Mouse (Mus musculus) retina, adult 2 months (tissue): ENCODE results near the gene Klhl3.
"Not testable (repeated sequence)": the region's sequence is repeated elsewhere in the genome, so short reads cannot be mapped to it uniquely, and the experiment has no call there.

Experiments
- DNase-seq: peaks from one replicate; pipeline ENCODE4 v3.0.0-alpha.2; 2012; ENCODE audit warnings: low read depth, low spot score

Klhl3 gene

GRCm38 (mm10) chr13:58113061-58113900 is at the start of gene Klhl3:
TSS of gene Klhl3 (minus strand) at chr13:58113592.
- no peak for DNase-seq

GRCm38 (mm10) chr13:58160761-58161160 is 47.4 kb upstream of the Klhl3 start:
- no peak for DNase-seq

GRCm38 (mm10) chr13:58158099-58158912 is 44.9 kb upstream of the Klhl3 start:
- peak; percentile 77 for DNase-seq

GRCm38 (mm10) chr13:58157447-58158098 is 44.2 kb upstream of the Klhl3 start, which contains the start of gene Idnk:
TSS of gene Idnk (plus strand) at chr13:58157649.
- peak; percentile 80 for DNase-seq

- peak; percentile 4 for DNase-seq
Observed at GRCm38 (mm10) chr13:58157036-58157435, 43.6 kb upstream of the Klhl3 start.

- no peak for DNase-seq
Observed at GRCm38 (mm10) chr13:58156031-58156430, 42.6 kb upstream of the Klhl3 start.

GRCm38 (mm10) chr13:58150442-58150841 is 37.0 kb upstream of the Klhl3 start:
- DNase-seq, result no peak

GRCm38 (mm10) chr13:58149629-58150028 is 36.2 kb upstream of the Klhl3 start:
- no peak for DNase-seq

GRCm38 (mm10) chr13:58149033-58149558 is 35.7 kb upstream of the Klhl3 start:
- DNase-seq, result no peak

- no peak for DNase-seq
Observed at GRCm38 (mm10) chr13:58148256-58148831, 35.0 kb upstream of the Klhl3 start.

GRCm38 (mm10) chr13:58147760-58148159 is 34.4 kb upstream of the Klhl3 start:
- DNase-seq, result no peak

GRCm38 (mm10) chr13:58146603-58147002 is 33.2 kb upstream of the Klhl3 start:
- not testable (repeated sequence) for DNase-seq

- DNase-seq, result no peak
Observed at GRCm38 (mm10) chr13:58131692-58132091, 18.3 kb upstream of the Klhl3 start.

GRCm38 (mm10) chr13:58129687-58130246 is 16.4 kb upstream of the Klhl3 start:
- DNase-seq, result no peak

GRCm38 (mm10) chr13:58128768-58129671 is 15.6 kb upstream of the Klhl3 start:
- DNase-seq, result peak; percentile 88

GRCm38 (mm10) chr13:58128396-58128767 is 15.0 kb upstream of the Klhl3 start, which contains the start of gene Hnrnpa0:
TSS of gene Hnrnpa0 (minus strand) at chr13:58128556.
- peak; percentile 91 for DNase-seq

GRCm38 (mm10) chr13:58127766-58128361 is 14.5 kb upstream of the Klhl3 start:
- DNase-seq, result peak; percentile 32

GRCm38 (mm10) chr13:58126862-58127765 is 13.7 kb upstream of the Klhl3 start:
- DNase-seq, result no peak
